15 mouse cellular contexts compared by ENCODE assay signal in genomic region chr2:38135427-38135826, GRCm38 (mm10).
A peak's percentile ranks its signal among the peaks of the same experiment; 100 is the strongest.
DNase-seq lines count a peak whose midpoint lies in the region; ATAC-seq lines count a peak whose summit lies in the region.
"Had no signal": no experiment of that assay in that cellular context is flagged by ENCODE, and none has a peak within 500 bp of the region (broad histone marks: within the 10 kb centered on the region; RNA-seq: fewer than 3 reads in every experiment).

No protein-coding gene starts in this region.

- no peak overlapping the region for H3K4me3 ChIP-seq in hindbrain, embryonic 11.5 days (ENCODE audit: low read depth, low read length)
- H3K4me3 ChIP-seq in hindbrain, embryonic 10.5 days, result no peak overlapping the region
- no peak overlapping the region for H3K4me3 ChIP-seq in embryonic facial prominence, embryonic 14.5 days (ENCODE audit: low read depth, low read length)
- H3K4me3 ChIP-seq: embryonic facial prominence, embryonic 15.5 days; limb, embryonic 13.5 days; megakaryocyte, embryonic 14.5 days had no signal

- H3K9ac ChIP-seq in hindbrain, embryonic 11.5 days (ENCODE audit: low read depth, low read length), result no peak overlapping the region
- no peak overlapping the region for H3K9ac ChIP-seq in embryonic facial prominence, embryonic 14.5 days (ENCODE audit: low read depth, low read length)
- H3K9ac ChIP-seq: embryonic facial prominence, embryonic 15.5 days; limb, embryonic 13.5 days had no signal

- no peaks in the 10 kb centered on the region for H3K27me3 ChIP-seq in hindbrain, embryonic 11.5 days (ENCODE audit: control insufficient read depth, insufficient read depth, low read length)
- H3K27me3 ChIP-seq in hindbrain, embryonic 10.5 days (ENCODE audit: insufficient read depth, poor library complexity, severe bottlenecking), result no peaks in the 10 kb centered on the region; the same call in 1 of the 2 replicates
- H3K27me3 ChIP-seq in embryonic facial prominence, embryonic 14.5 days (replicated peaks; ENCODE audit: control insufficient read depth, insufficient read depth, low read length), result no peaks in the 10 kb centered on the region
- H3K27me3 ChIP-seq: embryonic facial prominence, embryonic 15.5 days; megakaryocyte, embryonic 14.5 days had no signal

- DNase-seq in hindbrain, embryonic 11.5 days (ENCODE audit: low spot score), result peak; percentile 20
- DNase-seq in hindbrain, embryonic 10.5 days (ENCODE audit: low spot score), result no peak
- DNase-seq in right cerebral cortex, postnatal 4 days, result peak; percentile 19
- no peak for DNase-seq in right cerebral cortex, adult 18-20 months
- DNase-seq in embryonic facial prominence, embryonic 14.5 days (ENCODE audit: low spot score), result peak; percentile 35
- DNase-seq in retina, postnatal 7 days (ENCODE audit: low read depth, low spot score), result peak; percentile 45
- DNase-seq: kidney, postnatal 14 days; layer of hippocampus, postnatal 36 days; lung, adult 18-20 months; thymus, adult 18-20 months had no signal

- H3K4me2 ChIP-seq in hindbrain, embryonic 11.5 days (replicated peaks; ENCODE audit: low read depth, low read length), result no peak overlapping the region
- H3K4me2 ChIP-seq in embryonic facial prominence, embryonic 14.5 days (ENCODE audit: low read depth, low read length), result no peak overlapping the region
- H3K4me2 ChIP-seq: embryonic facial prominence, embryonic 15.5 days; limb, embryonic 13.5 days had no signal

- no peak for ATAC-seq in hindbrain, embryonic 11.5 days (ENCODE audit: low FRiP score)
- no peak for ATAC-seq in embryonic facial prominence, embryonic 14.5 days (ENCODE audit: low read depth)
- ATAC-seq in erythroblast, adult 5-6 weeks (replicated peaks; ENCODE audit: low FRiP score, poor library complexity, severe bottlenecking), result no peak
- no peak for ATAC-seq in megakaryocyte-erythroid progenitor cell, adult 5-6 weeks (replicated peaks; ENCODE audit: low FRiP score, low TSS enrichment, poor library complexity, severe bottlenecking)

- H3K4me1 ChIP-seq in hindbrain, embryonic 11.5 days (replicated peaks; ENCODE audit: control insufficient read depth, insufficient read depth, low read length), result no peaks in the 10 kb centered on the region
- H3K4me1 ChIP-seq in hindbrain, embryonic 10.5 days (replicated peaks), result peaks cover 39% of the 10 kb centered on the region
- no peaks in the 10 kb centered on the region for H3K4me1 ChIP-seq in embryonic facial prominence, embryonic 14.5 days (ENCODE audit: control insufficient read depth, insufficient read depth, low read length)
- H3K4me1 ChIP-seq: embryonic facial prominence, embryonic 15.5 days had no signal

- H3K36me3 ChIP-seq in hindbrain, embryonic 11.5 days (ENCODE audit: control insufficient read depth, insufficient read depth, low read length), result no peaks in the 10 kb centered on the region
- H3K36me3 ChIP-seq in hindbrain, embryonic 10.5 days, result no peaks in the 10 kb centered on the region
- no peaks in the 10 kb centered on the region for H3K36me3 ChIP-seq in embryonic facial prominence, embryonic 14.5 days (ENCODE audit: control insufficient read depth, insufficient read depth, low read length)
- H3K36me3 ChIP-seq: embryonic facial prominence, embryonic 15.5 days; limb, embryonic 13.5 days had no signal

- no peaks in the 10 kb centered on the region for H3K9me3 ChIP-seq in hindbrain, embryonic 11.5 days (ENCODE audit: control insufficient read depth, low read length)
- H3K9me3 ChIP-seq in hindbrain, embryonic 10.5 days, result no peaks in the 10 kb centered on the region
- H3K9me3 ChIP-seq in embryonic facial prominence, embryonic 14.5 days (ENCODE audit: control insufficient read depth, low read length), result no peaks in the 10 kb centered on the region
- H3K9me3 ChIP-seq: embryonic facial prominence, embryonic 15.5 days; limb, embryonic 13.5 days; megakaryocyte, embryonic 14.5 days had no signal

- WGBS in hindbrain, embryonic 11.5 days, result 63% methylated on average over 3 of the region's 3 CpGs
- WGBS in hindbrain, embryonic 10.5 days, result 66% methylated on average over 3 of the region's 3 CpGs
- 60% methylated on average over 3 of the region's 3 CpGs for WGBS in embryonic facial prominence, embryonic 14.5 days

- no peak overlapping the region for H3K27ac ChIP-seq in hindbrain, embryonic 11.5 days (ENCODE audit: low read depth, low read length)
- H3K27ac ChIP-seq in hindbrain, embryonic 10.5 days, result no peak overlapping the region
- no peak overlapping the region for H3K27ac ChIP-seq in embryonic facial prominence, embryonic 14.5 days (replicated peaks; ENCODE audit: low read depth, low read length)
- H3K27ac ChIP-seq: embryonic facial prominence, embryonic 15.5 days; limb, embryonic 13.5 days had no signal

Comparison
In these comparisons a context has a peak if more than half of its experiments do, and no peak if none do; other contexts are left out.
1. DNase-seq: peak in hindbrain, embryonic 11.5 days (single experiment), right cerebral cortex, postnatal 4 days (single experiment), embryonic facial prominence, embryonic 14.5 days (single experiment) and retina, postnatal 7 days (single experiment); none in hindbrain, embryonic 10.5 days (single experiment) and right cerebral cortex, adult 18-20 months (single experiment).